Mouse (Mus musculus) embryonic facial prominence, embryonic 10.5 days (tissue): Measurements from ENCODE around the gene Foxn4. TPM values are rescaled to one million over a fixed set of nuclear protein-coding genes. Genes with fewer than 3 reads are reported as not detected.

Source experiments
- DNase-seq: peaks from one replicate; pipeline ENCODE4 v3.0.0-alpha.2; 2017; ENCODE audit warnings: low spot score
- H3K27ac ChIP-seq: fragments of 300-500 bp; sonication (generic); replicated peaks from 2 replicates; pipeline ENCODE4 v1.5.1; 2016; ENCODE audit warnings: mild to moderate bottlenecking
- H3K27me3 ChIP-seq: fragments of 300-500 bp; sonication (generic); replicated peaks from 2 replicates; pipeline ENCODE4 v1.6.1; 2016; ENCODE audit warnings: low read depth, mild to moderate bottlenecking; ENCODE audit not compliant: poor library complexity, severe bottlenecking
- H3K36me3 ChIP-seq: fragments of 300-500 bp; sonication (generic); replicated peaks from 2 replicates; pipeline ENCODE4 v1.6.1; 2016; ENCODE audit warnings: mild to moderate bottlenecking, moderate library complexity
- H3K4me1 ChIP-seq: fragments of 300-500 bp; sonication (generic); 2 replicates; pipeline ENCODE4 v1.6.1; 2016
- H3K4me3 ChIP-seq: fragments of 300-500 bp; sonication (generic); 2 replicates; pipeline ENCODE4 v1.5.1; 2016; ENCODE audit warnings: mild to moderate bottlenecking, moderate library complexity
- H3K9me3 ChIP-seq: fragments of 300-500 bp; sonication (generic); 2 replicates; pipeline ENCODE4 v1.6.1; 2016; ENCODE audit warnings: mild to moderate bottlenecking
- WGBS: fragments of 180-500 bp; shearing (Covaris S2); methylation state at CpG from one replicate; pipeline ENCODE4 v1.1.7; 2016; 5-methylcytosine and 5-hydroxymethylcytosine counted together
- polyA plus RNA-seq: library from polyadenylated mRNA; unstranded; fragments of >200 nt; fragmentation: Nextera tagmentation; extraction: Ambion mirVana; gene quantifications from 2 replicates; pipeline ENCODE4 v1.2.1, GENCODE M21; 2016

The Foxn4 gene
- polyA plus RNA-seq, 1 experiment from 2014 or later, result 1.00 TPM

DNA sequence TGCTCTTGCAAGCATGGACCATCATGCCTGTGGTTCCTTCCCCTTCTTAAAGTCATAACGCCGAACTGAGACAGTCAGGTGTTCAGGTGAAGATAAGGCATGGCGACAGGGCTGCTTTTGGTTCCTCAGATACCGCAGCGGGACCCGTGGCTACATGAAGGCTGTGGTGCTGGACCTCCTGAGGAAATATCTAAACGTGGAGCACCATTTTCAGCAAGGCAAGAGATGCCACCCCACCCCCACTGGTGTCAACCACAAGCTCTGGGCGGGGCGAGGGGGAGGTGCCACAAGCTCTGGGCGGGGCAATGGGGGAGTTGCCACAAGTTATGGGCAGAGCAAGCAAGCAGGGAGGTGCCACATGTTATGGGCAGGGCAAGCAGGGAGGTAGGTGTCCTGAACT lies 60.4 kb downstream of the Foxn4 start:
- no peaks in the 10 kb centered on the region for H3K27me3 ChIP-seq
- no peak for DNase-seq
- H3K27ac ChIP-seq, result no peak overlapping the region
- no peaks in the 10 kb centered on the region for H3K4me1 ChIP-seq
- H3K36me3 ChIP-seq, result no peaks in the 10 kb centered on the region
- no peaks in the 10 kb centered on the region for H3K9me3 ChIP-seq
- no peak overlapping the region for H3K4me3 ChIP-seq
- 68% methylated on average over 10 of the region's 10 CpGs for WGBS

DNA sequence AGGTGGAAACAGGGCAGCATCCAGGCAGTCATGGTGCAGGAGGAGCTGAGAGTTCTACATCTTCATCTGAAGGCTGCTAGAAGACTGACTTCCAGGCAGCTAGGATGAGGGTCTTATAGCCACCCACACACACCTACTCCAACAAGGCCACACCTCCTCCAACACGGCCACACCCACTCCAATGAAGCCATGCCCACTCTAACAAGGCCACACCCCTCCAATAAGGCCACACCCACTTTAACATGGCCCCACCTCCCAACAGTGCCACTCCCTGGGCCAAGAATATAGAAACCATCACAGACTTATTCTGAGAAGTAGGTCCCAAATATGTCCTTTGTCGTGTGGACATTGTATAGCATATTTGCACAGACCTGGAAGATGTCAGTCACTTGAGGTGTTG lies 67.4 kb downstream of the Foxn4 start:
- Histone ChIP-seq H3K9me3 (no peaks in the 10 kb centered on the region), H3K4me3 (no peak overlapping the region), H3K4me1 (no peaks in the 10 kb centered on the region), H3K36me3 (no peaks in the 10 kb centered on the region), H3K27ac (no peak overlapping the region), H3K27me3 (no peaks in the 10 kb centered on the region)
- DNase-seq, result no peak
- WGBS, result 84% methylated on average over 2 of the region's 2 CpGs

Other genes with a start within 250 kb of the Foxn4 start
- gene Usp30, start 208.3 kb downstream of the Foxn4 start, polyA plus RNA-seq, result 11.9 and 12.9 TPM in 2 replicates
- gene Svop, start 182.2 kb downstream of the Foxn4 start, polyA plus RNA-seq, result 4.2 and 4.4 TPM in 2 replicates
- gene Alkbh2, start 145.6 kb downstream of the Foxn4 start, polyA plus RNA-seq, result 12.9 and 13.4 TPM in 2 replicates
- 76.0 and 76.1 TPM in 2 replicates for gene Ung, start 143.4 kb downstream of the Foxn4 start, polyA plus RNA-seq
- 3.2 and 4.4 TPM in 2 replicates for gene Acacb, start 127.3 kb downstream of the Foxn4 start, polyA plus RNA-seq
- gene Myo1h, start 15.4 kb upstream of the Foxn4 start, polyA plus RNA-seq, result 0.94 and 1.2 TPM in 2 replicates
- gene Kctd10, start 106.7 kb upstream of the Foxn4 start, polyA plus RNA-seq, result 112 and 116 TPM in 2 replicates
- gene Ube3b, start 106.8 kb upstream of the Foxn4 start, polyA plus RNA-seq, result 54.3 and 54.8 TPM in 2 replicates
- gene Mmab, start 170.3 kb upstream of the Foxn4 start, polyA plus RNA-seq, result 33.2 and 34.4 TPM in 2 replicates
- 54.9 and 55.0 TPM in 2 replicates for gene Mvk, start 170.5 kb upstream of the Foxn4 start, polyA plus RNA-seq